Mouse (Mus musculus): ENCODE results near the gene Arl11.

DNA sequence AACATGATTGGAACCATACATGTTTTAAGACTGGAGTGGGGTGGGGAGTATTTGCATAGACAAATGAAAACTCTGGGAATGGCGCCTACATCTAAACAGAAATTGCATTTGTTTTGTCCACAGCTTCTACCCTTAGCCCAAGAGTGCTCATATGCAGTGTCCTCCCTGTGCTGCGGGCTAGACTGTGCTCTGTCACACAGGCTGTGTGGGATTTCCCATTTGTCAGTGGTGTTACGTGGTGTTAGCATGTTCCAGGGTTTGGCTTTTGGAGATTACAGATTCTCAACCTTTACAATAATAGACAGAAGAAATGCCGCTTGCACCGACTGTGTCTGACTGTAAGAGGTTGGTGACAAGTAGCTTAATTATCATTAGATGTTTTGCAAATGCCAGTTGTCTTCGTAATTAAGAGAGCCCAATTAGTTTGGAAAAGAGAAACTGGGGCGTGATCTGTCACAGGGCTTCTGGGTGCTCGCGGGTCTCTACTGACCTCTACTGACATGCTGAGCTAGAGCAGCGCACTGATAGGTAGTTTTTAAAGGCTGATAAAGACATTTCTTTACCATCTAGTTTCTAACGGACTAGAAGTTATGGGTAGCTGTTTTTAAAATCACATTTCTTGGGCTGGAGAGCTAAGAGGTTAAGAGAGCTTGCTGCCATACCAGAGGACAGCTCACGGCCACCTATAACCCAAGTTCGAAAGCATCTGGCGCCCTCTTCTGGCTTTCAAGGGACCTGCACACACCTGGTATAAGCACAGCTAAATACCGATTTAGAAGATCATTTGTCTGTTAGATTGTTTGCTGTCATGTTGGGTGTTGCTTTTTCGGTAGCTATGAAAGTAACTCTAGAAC is 15.4 kb upstream of the Arl11 start:
- TF ChIP-seq CTCF (IDR thresholded peaks at IDR 0.05; ENCODE audit: low read depth) = peak; percentile 69
- TF ChIP-seq EP300 (IDR thresholded peaks at IDR 0.05; ENCODE audit: low read depth) = no peak
